Mouse (Mus musculus) megakaryocyte, embryonic 14.5 days (primary cell): Measurements from ENCODE around the gene Sh3pxd2a.

Experiments
- FLI1 ChIP-seq: IDR thresholded peaks from 2 replicates; pipeline ENCODE4 v1.6.1; 2012; ENCODE audit warnings: low read length, inconsistent platforms, mixed read lengths
- GATA1 ChIP-seq: IDR thresholded peaks from 3 replicates; pipeline ENCODE4 v1.6.1; 2012; ENCODE audit warnings: mixed read lengths, low read length, inconsistent platforms, borderline replicate concordance

DNA sequence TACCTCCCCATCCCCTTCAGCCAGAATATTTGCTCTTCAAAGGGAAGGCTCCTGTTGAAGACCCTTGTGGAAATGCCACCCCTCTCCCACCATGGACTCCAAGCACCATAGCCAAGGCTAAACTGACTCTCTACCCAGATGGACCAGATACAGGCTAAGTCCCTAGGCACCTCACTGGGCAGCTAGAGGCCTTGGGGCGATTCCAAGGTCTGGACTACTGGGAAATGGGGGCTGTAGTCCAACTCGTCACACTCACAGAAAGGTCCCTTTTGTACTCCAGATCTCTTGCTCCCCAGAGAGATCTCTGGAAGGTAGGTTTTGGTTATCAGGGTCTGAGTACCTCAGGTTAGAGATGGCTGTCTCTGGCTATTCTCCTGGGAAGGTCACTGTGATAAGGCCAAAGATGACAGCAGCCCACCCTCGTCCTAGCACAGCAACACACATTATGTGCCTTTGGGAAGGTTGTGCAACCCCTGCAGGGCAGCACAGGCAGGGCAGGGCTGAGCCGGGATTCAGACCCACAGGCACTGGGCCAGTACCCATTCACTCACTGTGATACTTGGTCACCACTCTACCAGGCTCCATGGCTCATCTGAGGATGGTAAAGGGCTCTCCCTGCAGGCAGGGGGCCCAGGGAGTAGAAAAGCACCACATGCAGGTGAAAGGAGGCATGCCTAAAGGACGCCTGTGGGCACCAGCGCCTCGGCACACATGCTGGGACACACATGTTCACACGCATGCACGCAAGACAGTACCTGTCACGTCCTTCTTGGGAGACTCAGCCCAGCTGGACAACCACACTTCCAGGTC lies 144.5 kb downstream of the Sh3pxd2a start:
- no peak for TF ChIP-seq GATA1
- no peak for TF ChIP-seq FLI1
